Mouse (Mus musculus): ENCODE results near the gene Ninj1.

Ninj1 gene

DNA sequence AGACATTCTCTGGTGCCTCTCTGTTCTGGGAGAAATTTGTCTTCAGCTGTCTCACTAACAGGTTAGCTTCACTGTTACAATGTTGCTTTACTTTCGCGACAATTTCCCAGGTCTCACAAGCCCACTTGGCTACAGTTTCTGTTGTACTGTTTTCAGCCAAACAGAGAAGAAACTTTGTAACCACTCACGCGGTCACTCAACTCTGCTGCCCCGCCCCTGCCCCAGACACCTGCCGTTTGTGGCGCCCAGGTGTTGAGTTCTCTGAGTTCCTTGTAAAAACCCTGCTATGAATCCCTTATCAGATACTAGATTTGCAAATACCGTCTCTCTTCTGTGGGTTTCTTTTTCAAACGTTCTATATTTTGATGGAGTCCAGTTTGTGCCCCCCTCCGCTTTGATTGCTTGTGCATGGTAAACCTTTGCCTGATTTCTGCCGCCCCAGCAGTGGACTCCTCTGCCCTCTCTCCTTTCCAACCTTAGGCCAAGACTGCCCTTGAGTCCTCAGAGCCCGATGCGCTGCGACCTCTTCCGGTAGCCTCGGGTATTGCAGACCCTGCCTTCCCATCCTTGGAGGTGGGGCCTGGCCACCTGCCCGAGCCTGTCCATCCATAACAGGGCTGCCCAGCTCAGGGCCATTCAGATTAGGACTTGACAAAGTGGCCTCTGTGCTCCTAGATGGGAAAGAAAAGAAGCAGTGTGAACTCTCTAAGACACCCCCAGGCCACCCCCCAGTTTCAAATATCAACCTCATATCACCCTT lies 17.7 kb upstream of the Ninj1 start:
- intact Hi-C loops (cut with DNase I): loop anchor here (2.0 to 5.0 kb wide), 2 partner anchors 111 to 517 kb away; no protein-coding TSS in a partner anchor

DNA sequence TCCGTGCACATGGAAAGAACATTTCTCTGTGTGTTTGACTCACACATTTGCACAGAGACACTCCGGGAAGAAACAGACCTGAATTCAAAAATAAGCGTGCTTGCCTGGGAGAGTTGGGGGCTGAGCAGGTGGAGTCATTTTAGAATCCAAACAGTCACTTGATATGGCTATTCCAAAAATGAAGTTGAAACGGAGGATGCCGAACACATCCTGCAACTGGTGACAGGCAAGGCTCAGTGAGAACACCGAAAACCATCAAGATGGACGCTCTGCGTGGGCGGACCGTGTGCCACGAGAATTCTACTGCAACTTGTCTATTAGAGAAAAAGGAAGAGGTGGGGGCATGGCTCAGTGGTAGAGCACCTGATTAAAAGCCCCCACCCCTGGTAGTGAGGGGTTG lies 16.7 kb upstream of the Ninj1 start:
- intact Hi-C loops (cut with DNase I): loop anchor here (2.0 kb wide), 1 partner anchor 112 kb away; no protein-coding TSS in a partner anchor

DNA sequence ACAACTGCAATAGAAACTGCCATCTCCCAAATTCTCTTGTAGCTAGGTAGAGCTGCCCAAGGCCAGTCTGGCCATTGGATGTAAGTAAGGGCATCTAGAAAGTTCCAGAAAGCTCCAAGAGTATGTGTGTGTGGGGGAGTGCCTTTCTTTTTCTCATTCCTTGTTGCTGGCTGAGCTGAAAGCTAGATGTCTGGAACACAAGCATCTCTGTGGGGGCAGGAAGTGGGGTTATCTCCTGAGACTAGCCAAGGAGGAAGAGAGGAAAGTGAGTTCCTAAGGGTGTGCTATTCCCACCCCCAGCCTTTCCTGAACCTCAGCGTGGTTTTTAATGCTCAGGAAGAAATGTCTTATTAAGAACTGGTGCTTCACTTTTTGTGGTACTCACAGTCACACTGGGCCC lies 15.6 kb upstream of the Ninj1 start:
- intact Hi-C loops (cut with DNase I): loop anchor here (2.0 kb wide), 1 partner anchor 113 kb away; no protein-coding TSS in a partner anchor

DNA sequence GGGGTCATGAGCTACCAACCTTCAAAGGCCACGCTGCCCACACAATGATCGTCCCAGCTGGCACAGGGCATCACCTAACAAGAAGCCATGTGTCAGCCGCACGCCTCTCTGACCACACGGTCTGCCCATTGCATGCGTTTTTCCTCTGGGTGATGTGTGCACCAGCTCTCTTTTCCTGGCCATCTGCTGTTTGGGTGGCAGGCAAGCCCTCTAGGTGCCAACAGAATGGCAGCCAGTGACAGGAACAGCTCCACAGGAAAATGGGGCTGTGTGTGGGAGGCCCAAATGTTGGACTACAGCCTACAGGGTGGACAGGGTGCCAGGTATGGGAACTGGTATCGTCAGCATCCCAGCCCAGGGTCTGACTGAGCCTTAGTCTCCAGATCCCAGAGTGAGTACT lies 14.9 kb upstream of the Ninj1 start:
- intact Hi-C loops (cut with DNase I): no loop called here

DNA sequence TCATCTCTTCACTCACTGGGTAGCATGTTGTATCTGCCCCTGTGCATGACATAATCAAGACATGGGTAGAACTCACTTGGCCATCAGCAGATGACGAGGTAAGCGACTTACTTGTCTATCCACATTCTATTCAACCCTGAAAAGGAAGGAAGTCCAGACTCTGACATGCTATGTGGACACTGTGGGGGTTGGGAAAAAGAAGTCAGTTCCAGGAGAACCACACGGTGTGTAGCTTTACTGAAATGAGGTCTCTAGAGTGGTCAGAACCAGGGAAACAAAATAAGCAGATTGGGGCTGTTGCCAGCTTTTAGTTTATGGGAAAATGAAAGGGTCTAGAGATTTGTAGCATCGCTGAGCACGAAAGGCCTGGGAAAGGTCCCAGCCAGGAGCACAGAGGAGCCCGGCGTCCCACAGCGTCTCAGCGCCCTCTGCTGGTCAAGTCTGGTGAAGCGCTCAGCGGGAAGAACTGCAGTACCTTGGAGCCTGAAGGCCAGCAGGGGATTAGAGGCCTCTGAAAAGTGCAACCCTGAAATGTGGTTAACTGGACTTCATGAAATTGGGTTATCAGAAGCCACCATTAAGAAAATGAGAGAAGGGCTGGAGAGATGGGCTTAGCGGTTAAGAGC lies 14.2 kb upstream of the Ninj1 start:
- intact Hi-C loops (cut with DNase I): no loop called here

DNA sequence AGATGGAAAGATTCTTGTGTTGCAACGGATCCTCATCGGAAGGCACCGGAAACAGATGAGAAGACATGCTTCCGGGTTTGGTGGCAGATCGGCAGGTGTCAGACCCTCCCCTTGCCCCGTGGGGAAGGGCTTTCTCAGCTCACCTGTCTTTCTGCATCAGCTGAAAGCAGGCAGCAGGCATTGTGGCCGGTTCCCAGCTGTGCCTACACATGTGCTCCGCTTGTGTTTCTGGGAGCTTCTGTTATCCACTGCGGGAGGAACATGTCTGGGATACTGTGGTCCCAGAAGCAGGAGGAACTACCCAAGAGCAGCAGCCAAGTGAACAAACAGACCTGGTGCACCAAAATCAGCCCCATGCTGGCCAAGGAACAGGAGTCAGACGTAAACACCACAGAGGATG lies 11.8 kb upstream of the Ninj1 start:
- intact Hi-C loops (cut with DNase I): no loop called here

DNA sequence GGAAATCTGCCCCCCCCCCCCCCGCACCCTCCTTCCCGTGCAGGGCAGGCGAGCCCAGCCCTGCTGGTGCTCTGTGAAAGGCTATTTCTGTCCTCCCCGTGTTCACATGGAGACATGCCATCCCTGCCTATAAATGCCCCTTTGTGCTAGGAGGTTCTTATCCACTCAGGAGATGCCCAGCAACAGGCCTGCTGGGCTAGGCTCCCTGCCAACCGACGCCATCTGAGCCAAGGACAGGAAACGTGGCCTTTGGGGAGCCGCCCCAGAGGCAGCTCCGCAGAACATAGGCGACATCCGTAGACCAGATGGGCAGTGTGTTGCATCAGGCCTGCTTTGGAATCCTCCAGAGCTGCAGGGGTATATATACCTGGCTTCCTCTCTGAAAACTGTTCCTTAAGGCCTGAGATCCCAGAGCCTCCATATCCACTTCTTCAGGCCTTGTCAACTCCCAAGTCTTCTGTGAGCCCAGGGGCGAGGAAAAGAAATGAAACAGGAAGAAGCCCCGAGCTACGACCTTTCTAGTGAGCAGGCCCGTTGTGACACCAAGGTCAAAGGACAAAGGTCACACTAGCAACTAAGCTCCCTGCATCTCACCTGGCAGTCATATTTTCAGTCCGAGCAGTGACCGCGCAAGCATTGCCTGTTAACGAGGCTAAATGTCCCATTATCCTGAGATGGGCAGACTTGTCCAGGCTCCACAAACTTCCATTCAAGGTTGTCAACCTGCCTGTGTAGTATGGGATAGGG lies 8.3 kb upstream of the Ninj1 start:
- intact Hi-C loops (cut with DNase I): no loop called here

DNA sequence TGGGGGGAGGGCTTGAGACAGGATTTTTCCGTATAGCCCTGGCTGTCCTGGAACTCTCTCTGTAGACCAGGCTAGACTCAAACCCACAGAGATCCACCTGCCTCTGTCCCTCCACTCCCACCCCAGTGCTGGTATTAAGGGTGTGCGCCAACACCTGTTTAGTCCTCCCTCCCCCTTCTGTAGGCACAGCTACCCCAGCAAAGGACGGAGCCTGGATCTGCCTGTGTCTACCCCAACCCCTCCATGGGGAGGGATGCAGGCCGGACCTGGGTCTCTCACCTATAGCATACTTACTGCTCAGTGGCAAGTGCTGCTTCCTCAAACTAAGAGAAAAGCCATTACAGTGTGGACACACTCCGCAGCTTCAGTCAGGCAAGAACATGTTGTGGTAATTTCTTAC lies 7.0 kb upstream of the Ninj1 start:
- intact Hi-C loops (cut with DNase I): loop anchor here (10.0 kb wide), 1 partner anchor 365 kb away; no protein-coding TSS in a partner anchor

DNA sequence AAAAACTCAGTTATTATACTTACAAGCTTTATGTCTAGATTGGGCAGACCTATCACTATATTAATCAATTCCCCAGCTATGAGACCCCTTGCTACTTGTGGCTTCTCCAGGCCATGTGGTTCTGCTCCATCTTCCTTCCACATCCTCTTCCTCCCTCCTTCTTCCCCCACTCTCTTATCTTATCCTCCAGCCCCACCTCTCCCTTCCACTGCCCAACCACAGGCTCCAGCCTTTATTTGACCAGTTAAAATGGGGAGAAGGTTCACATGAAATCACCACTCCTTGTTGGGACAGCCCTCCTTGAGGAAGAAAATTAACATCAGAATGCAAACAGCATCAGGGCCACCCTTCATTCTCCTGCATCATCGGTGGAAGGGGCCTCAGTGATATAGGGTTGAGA lies 6.6 kb upstream of the Ninj1 start:
- intact Hi-C loops (cut with DNase I): loop anchor here (10.0 kb wide), 1 partner anchor 366 kb away; no protein-coding TSS in a partner anchor

DNA sequence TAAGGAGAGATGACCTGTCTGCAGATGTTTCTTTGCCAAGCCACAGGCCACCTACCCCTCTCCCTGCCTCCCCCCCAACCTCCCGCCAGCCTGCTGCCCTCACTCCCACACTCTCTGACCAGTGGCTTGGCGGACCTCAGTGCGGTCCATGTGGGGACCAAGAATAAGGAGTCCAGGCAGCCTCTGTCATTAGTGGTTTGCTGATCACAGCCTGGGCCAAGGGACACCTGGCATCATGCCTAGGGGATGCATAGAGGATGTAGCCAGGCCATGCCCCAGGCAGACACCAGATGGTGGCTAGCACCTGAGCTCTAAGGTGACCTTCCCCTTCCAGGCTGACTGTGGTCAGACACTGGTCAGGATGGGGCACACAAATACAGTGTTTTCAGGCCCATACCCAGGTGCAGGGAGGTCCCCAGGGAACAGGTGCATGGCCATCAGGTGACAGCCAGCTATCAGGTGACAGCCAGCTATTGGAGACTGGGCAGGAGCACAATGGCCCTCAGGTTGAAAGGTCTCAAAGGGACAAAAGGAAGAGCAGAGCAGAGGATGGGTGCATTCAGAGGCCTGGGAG lies 5.8 kb upstream of the Ninj1 start:
- intact Hi-C loops (cut with DNase I): loop anchor here (10.0 kb wide), 1 partner anchor 367 kb away; no protein-coding TSS in a partner anchor

DNA sequence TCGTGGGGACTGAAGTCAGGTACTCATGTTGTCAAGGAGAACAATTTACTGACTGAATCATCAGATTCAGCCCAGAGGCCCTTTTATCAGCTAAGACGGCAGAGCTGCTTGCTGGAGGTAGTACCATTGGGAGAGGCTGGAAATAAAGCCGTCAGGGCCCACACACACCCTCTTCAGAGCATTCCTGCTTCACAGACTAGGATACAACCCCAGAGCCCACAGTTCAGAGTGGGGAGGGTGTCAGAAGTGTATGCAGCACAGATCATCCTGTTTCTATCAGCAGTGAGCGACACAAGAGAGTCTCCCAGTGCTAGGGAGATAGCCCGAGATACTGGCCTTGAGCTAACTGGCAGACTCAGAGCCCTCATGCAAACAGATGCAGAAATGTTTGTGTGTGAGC lies 4.1 kb upstream of the Ninj1 start:
- intact Hi-C loops (cut with DNase I): loop anchor here (10.0 kb wide), 1 partner anchor 368 kb away; no protein-coding TSS in a partner anchor

DNA sequence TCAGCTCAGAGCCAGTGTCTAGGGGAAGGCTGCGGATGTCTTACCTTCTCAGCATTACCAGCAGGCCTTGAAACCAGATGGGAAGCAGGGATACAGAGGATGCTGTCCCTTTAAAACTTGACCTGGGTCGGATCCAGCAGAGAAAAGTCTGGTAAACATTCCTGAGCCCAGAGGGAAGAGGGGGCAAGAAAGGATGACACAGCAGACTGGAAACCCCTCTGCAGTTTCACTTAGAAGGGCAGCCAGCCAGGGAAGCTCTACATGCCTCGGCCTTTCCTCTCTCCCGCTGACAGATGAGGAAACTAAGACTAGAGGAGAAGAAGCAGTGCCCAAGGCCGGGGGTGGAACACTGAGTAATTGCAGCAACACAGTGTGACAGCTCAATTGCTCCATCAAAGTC lies 3.6 kb upstream of the Ninj1 start:
- intact Hi-C loops (cut with DNase I): loop anchor here (10.0 kb wide), 1 partner anchor 369 kb away; no protein-coding TSS in a partner anchor

DNA sequence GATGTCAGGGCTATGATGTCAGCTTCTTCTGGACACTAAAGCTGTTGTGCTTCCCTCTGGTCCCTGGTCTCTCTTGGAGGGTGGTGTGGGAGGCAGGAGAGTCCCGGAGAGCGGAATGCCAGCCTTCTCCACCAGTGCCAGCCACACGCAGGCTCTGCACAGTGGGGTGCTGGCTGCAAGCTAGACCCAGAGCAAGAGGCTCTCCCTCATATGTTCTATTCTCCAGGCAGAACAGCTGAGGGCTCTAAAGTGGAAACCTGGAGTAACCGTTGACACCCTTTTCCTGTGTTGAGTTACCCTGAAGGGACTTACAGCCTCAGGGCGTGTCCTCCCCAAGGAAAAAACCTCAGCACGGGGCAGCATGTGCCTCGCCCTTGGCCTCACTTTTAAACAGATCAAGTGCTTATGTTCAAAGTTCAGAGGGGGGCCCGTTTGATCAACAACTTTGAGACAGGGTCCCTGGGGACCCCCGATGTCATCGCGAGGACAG lies 442 bp upstream of the Ninj1 start:
- intact Hi-C loops (cut with DNase I): loop anchor here (1.0 to 10.0 kb wide), 2 partner anchors 18 to 372 kb away; no protein-coding TSS in a partner anchor

DNA sequence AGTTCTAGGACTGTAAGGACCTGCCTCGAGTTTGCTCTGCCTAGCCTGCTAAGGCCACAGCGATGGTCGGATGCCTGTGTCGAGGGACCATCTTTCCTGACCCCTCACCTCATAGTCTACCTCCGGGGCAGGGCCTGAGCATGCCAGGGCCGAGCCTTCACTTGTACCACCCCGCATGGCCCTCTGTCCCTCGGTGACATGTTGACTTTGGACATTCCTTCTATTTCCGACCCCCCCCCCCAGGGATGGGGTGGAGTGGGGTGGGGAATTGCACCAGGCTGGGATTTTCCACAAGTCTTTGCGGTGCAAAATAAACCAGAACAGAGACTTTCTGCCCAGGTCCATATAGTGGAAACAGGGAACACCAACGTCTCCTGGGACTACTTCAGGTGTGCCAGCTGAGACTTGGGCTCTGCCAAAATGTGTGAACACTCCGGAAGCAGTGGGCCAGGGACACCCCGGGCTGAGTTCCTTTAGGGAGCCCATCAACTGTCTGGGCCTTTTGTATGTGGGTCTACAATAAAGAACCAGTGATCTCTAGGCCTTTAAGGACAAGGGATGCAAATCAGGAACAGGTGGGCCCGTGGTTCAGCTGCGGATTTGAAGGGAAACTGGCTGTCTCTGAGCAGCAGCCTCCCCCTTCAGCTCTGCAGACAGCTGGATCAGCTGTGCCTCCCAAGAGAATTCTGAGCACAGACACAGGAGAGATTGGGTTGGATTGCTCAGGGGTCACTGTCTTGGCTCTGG lies 1.1 kb downstream of the Ninj1 start:
- intact Hi-C loops (cut with DNase I): loop anchor here (10.0 kb wide), 1 partner anchor 374 kb away; no protein-coding TSS in a partner anchor

DNA sequence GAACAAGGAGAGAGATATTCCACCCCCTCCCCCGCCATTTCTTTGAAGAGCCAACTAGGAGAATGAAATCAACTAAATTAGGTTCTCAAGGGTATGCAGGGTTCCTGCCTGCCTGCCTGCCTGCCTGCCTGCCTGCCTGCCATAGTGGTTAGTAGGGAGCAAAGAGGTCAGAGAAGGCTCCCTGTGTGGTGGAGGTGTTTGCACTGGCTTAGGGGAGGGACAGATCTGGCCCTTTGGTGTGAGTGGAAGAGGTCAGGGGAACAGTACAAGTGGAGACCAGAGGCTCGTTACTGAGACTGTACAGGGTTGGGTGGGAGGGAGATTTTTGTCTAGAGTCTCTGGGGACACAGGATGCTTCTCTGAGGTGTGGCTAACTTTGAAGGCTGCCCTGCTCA lies 1.7 kb downstream of the Ninj1 start:
- intact Hi-C loops (cut with DNase I): loop anchor here (10.0 kb wide), 1 partner anchor 374 kb away; no protein-coding TSS in a partner anchor

DNA sequence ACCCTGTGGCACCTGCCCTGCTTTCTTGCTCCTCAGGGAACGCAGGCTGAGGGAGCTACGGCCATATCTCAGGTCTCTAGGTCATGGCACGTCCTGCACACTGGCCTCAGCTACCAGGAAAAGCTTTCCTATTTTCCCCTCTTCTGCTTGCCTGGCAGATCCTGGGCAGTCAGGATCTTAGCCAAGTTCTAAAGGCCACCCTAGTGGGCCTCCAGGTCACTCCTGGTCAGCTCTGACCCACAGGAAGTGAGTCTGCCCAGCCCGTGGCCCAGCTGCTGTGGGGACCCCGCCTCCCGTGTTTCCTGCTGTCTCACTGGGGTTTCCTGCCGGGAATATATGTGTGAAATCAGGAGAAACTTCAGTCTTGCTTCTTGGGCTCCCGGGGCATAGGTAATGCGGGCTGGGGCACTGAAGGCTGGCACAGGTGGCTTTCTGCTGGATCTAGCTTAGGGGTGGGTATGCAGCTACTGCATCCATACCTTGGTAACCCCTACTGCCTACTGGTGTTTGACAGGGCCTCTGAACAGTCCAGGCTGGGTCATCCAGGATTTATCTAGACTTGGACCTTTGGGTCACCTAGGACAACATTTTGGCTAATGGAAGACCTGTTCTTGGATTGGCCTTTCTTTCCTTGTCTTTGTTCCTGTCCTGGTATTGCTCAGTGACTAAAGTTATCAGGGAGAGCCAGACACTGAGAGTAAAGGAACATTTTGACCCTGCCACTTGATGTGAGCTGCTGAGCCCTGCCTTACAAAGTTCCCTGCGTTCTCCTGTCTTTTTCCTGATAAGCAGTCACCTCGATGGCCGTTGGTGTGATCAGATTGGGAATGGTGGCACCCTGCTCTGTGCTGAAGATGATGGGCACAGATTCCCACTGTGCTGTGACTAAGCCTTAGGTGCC lies 2.9 kb downstream of the Ninj1 start:
- intact Hi-C loops (cut with DNase I): loop anchor here (10.0 kb wide), 1 partner anchor 375 kb away; no protein-coding TSS in a partner anchor

DNA sequence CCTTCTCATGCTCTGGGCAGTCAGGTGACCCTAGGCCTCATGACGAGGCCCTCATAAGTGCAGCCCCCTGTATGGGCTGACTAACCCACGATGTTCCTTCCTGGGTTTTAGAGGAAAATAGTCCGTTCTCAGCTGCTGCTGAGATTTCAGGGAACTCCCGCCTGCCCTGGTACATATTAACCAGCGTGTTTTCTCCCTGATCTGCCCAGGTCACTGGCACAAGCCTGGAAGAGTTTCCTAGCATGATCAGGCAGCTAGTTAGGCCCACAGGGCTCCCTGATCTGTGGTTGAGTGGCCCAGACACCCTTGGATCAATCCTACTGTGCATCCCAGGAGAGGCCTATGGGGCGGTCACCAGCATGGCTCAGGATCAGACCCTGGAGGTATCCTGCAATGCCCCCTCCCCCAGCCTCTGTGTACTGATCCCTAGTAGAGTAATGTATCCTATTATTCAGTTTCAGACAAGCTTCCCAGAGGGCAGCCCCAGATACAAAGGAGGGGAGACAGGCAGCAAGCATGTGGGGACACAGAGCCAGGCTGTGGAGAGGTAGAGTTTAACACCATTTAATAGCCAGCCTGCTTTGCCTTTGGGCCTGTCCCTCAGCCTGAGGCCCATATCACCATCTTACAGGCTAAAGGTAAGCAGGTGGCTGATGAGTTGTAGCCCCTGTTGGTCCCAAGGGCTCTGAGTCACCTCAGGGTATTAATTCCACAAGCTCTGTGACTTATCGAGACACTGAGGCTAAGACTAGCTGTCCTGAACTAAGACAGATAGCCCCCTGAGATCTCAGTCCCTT lies 3.8 kb downstream of the Ninj1 start:
- intact Hi-C loops (cut with DNase I): no loop called here

DNA sequence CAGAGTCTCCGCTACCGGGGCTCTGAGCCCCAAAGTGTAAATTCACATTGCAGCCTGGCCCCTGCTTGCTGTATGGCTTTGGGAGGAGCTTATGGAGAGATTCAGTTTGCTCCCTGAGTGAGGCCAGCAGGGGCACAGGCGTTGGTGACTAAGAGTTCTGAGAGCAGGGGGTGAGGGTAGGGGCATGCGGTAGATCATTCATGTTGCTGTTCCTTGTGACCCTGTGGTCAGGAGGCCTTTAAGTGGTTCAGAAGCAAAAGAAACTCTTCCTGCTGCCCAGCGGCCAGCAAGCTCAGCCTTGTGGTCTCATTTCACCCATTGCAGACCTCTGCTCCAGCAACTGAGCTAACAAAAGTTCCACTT lies 4.4 kb downstream of the Ninj1 start:
- intact Hi-C loops (cut with DNase I): no loop called here

All from adrenal gland (tissue).